Mouse (Mus musculus): Measurements from ENCODE around the gene Rad51d. TPM values are rescaled to one million over a fixed set of nuclear protein-coding genes. Genes with fewer than 3 reads are reported as not detected.
A peak's percentile ranks its signal among the peaks of the same experiment; 100 is the strongest.

Rad51d gene
- polyA plus RNA-seq, 1 experiment = 11.6 TPM

DNA sequence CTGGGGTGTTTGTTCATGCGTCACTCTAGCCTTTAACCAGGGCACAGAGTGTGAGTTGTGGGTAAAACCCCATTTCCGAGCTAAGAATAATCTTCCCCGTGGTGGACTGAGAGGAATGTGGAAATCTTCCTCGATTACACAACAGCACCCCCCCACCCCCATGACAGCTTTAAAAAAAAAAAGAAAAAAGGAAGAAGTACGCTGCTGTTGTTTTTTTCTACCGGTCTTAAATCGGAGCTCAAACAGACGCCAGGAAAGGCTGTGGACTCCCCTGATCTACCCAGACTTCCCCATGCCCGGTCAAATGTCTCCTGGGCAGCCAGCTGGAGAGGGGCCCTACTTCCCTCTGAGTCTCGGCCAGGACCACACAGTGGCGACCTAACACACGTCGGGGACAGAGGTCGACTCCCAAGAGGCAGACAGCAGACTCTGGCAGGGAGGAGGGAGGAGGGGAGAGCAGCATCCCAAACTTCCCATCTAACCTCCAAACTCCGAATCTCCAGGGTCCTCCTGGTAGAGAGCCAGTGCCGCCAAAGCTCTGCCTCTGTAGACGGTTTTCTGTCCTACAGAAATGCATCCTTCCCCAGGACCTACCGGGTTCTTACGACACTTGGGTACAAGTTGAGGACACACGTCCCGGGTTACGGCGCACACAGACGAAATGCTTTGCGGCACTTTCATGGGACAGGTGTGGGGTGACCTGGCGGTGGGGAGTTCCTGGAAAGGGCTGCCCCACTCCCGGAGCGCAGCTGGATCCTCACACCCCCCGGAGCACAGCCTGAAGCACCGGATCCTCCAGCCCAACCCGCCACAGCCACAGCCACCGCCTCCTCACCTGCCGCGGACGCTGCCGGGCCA is 20.0 kb downstream of the Rad51d start:
- Histone ChIP-seq H3K36me3 (replicated peaks; ENCODE audit: low read length) (peaks cover 27% of the 10 kb centered on the region), H3K9me3 (peaks cover 3% of the 10 kb centered on the region; the same call in 1 of the 2 replicates), H3K4me3 (replicated peaks) (peak overlapping the region; percentile 95), H3K27me3 (replicated peaks) (no peaks in the 10 kb centered on the region), H3K4me1 (peaks cover 49% of the 10 kb centered on the region)
- no peak for TF ChIP-seq FLI1 (IDR thresholded peaks at IDR 0.05; ENCODE audit: low read length)
- no peak; the same call in 2 of the 3 replicates for TF ChIP-seq GATA1 (IDR thresholded peaks at IDR 0.05; ENCODE audit: borderline replicate concordance, low read length)

- no peak for TF ChIP-seq GATA1 (IDR thresholded peaks at IDR 0.05; ENCODE audit: borderline replicate concordance, low read length)
- TF ChIP-seq FLI1 (IDR thresholded peaks at IDR 0.05; ENCODE audit: low read length) = no peak; the same call in 1 of the 2 replicates
- Histone ChIP-seq H3K36me3 (replicated peaks; ENCODE audit: low read length) (peaks cover 30% of the 10 kb centered on the region), H3K4me1 (peaks cover 47% of the 10 kb centered on the region), H3K27me3 (replicated peaks) (no peaks in the 10 kb centered on the region), H3K4me3 (replicated peaks) (peak overlapping the region; percentile 95), H3K9me3 (peaks cover 3% of the 10 kb centered on the region; the same call in 1 of the 2 replicates)
Observed at GRCm38 (mm10) chr11:82869506-82870172, 20.8 kb downstream of the Rad51d start.

DNA sequence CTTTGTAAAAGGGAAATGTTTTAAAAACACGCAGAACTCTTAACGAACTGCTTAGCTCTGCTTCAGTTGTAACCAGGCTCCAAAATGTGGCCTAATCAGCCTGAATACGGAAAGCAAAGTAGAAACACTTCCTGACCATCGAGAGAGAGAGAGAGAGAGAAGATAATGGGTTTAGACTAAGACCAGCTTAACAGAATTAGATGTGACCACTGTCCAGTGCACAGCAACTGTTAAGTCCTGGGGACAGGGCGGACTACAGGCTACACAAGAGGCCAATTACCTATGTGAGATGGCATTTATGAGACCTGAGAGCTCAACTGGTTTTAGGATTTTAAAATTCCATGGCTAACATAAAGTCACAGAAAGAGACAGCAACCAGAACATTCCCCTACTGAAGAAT is 22.5 kb downstream of the Rad51d start:
- no peaks in the 10 kb centered on the region for H3K9me3 ChIP-seq
- TF ChIP-seq GATA1 (IDR thresholded peaks at IDR 0.05; ENCODE audit: borderline replicate concordance, low read length) = no peak
- TF ChIP-seq FLI1 (IDR thresholded peaks at IDR 0.05; ENCODE audit: low read length) = no peak
- peak overlapping the region; percentile 84 for H3K4me3 ChIP-seq (replicated peaks)
- no peaks in the 10 kb centered on the region for H3K27me3 ChIP-seq (replicated peaks)
- peaks cover 31% of the 10 kb centered on the region for H3K36me3 ChIP-seq (replicated peaks; ENCODE audit: low read length)
- peaks cover 60% of the 10 kb centered on the region for H3K4me1 ChIP-seq

GRCm38 (mm10) chr11:82866850-82867564 is 23.4 kb downstream of the Rad51d start:
- TF ChIP-seq GATA1 (IDR thresholded peaks at IDR 0.05; ENCODE audit: borderline replicate concordance, low read length) (no peak), FLI1 (IDR thresholded peaks at IDR 0.05; ENCODE audit: low read length) (no peak)
- H3K9me3 ChIP-seq = no peaks in the 10 kb centered on the region
- H3K4me3 ChIP-seq (replicated peaks) = peak overlapping the region; percentile 38
- no peaks in the 10 kb centered on the region for H3K27me3 ChIP-seq (replicated peaks)
- H3K4me1 ChIP-seq = peaks cover 70% of the 10 kb centered on the region
- peaks cover 33% of the 10 kb centered on the region for H3K36me3 ChIP-seq (replicated peaks; ENCODE audit: low read length)

- H3K27me3 ChIP-seq (replicated peaks) = no peaks in the 10 kb centered on the region
- peaks cover 75% of the 10 kb centered on the region for H3K4me1 ChIP-seq
- peaks cover 44% of the 10 kb centered on the region for H3K36me3 ChIP-seq (replicated peaks; ENCODE audit: low read length)
- H3K4me3 ChIP-seq (replicated peaks) = no peak overlapping the region
- H3K9me3 ChIP-seq = no peaks in the 10 kb centered on the region
- TF ChIP-seq GATA1 (IDR thresholded peaks at IDR 0.05; ENCODE audit: borderline replicate concordance, low read length) (no peak), FLI1 (IDR thresholded peaks at IDR 0.05; ENCODE audit: low read length) (no peak)
Observed at GRCm38 (mm10) chr11:82865957-82866356, 24.5 kb downstream of the Rad51d start.

GRCm38 (mm10) chr11:82863488-82863931 is 26.9 kb downstream of the Rad51d start:
- Histone ChIP-seq H3K36me3 (replicated peaks; ENCODE audit: low read length) (peaks cover 58% of the 10 kb centered on the region), H3K4me1 (peaks cover 85% of the 10 kb centered on the region), H3K9me3 (no peaks in the 10 kb centered on the region), H3K27me3 (replicated peaks) (no peaks in the 10 kb centered on the region), H3K4me3 (replicated peaks) (no peak overlapping the region)
- TF ChIP-seq GATA1 (IDR thresholded peaks at IDR 0.05; ENCODE audit: borderline replicate concordance, low read length) (no peak), FLI1 (IDR thresholded peaks at IDR 0.05; ENCODE audit: low read length) (no peak)

GRCm38 (mm10) chr11:82863059-82863458 is 27.4 kb downstream of the Rad51d start:
- no peak overlapping the region for H3K4me3 ChIP-seq (replicated peaks)
- H3K4me1 ChIP-seq = peaks cover 83% of the 10 kb centered on the region

DNA sequence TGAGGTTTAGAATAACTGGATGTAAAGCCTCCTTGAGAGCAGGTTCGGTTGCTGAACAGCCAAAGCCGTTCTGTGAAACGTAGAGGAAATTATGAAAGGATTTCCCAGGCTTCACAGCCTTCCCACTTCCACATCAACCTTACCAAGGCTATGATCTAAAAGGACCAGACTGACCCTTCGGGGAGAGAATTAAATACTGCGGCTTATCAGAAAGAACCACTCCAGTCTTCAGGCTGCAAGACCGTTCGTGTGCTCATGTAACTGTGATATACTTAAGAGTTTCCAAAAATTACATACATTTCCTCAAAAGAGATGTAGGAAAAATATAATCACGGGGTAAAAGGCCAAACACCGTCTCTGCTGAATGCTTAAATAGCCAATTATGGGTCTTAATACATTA is 27.8 kb downstream of the Rad51d start:
- H3K4me3 ChIP-seq (replicated peaks) = no peak overlapping the region
- H3K9me3 ChIP-seq = no peaks in the 10 kb centered on the region
- H3K4me1 ChIP-seq = peaks cover 82% of the 10 kb centered on the region
- TF ChIP-seq GATA1 (IDR thresholded peaks at IDR 0.05; ENCODE audit: borderline replicate concordance, low read length) = no peak
- no peak for TF ChIP-seq FLI1 (IDR thresholded peaks at IDR 0.05; ENCODE audit: low read length)
- peaks cover 63% of the 10 kb centered on the region for H3K36me3 ChIP-seq (replicated peaks; ENCODE audit: low read length)
- no peaks in the 10 kb centered on the region for H3K27me3 ChIP-seq (replicated peaks)

More at GRCm38 (mm10) chr11:82863059-82863458, 27.4 kb downstream of the Rad51d start:
- no peak for TF ChIP-seq GATA1 (IDR thresholded peaks at IDR 0.05; ENCODE audit: borderline replicate concordance, low read length)
- TF ChIP-seq FLI1 (IDR thresholded peaks at IDR 0.05; ENCODE audit: low read length) = no peak
- Histone ChIP-seq H3K36me3 (replicated peaks; ENCODE audit: low read length) (peaks cover 60% of the 10 kb centered on the region), H3K9me3 (no peaks in the 10 kb centered on the region), H3K27me3 (replicated peaks) (no peaks in the 10 kb centered on the region)

GRCm38 (mm10) chr11:82861558-82861957 is 28.9 kb downstream of the Rad51d start:
- Histone ChIP-seq H3K4me3 (replicated peaks) (no peak overlapping the region), H3K36me3 (replicated peaks; ENCODE audit: low read length) (peaks cover 68% of the 10 kb centered on the region), H3K9me3 (no peaks in the 10 kb centered on the region), H3K4me1 (peaks cover 82% of the 10 kb centered on the region), H3K27me3 (replicated peaks) (no peaks in the 10 kb centered on the region)
- no peak for TF ChIP-seq GATA1 (IDR thresholded peaks at IDR 0.05; ENCODE audit: borderline replicate concordance, low read length)
- TF ChIP-seq FLI1 (IDR thresholded peaks at IDR 0.05; ENCODE audit: low read length) = no peak
